Mouse (Mus musculus) thymus, adult 2 months (tissue): ENCODE results near the gene Slc6a9.

Experiments used
- CTCF ChIP-seq: fragments of 200-500 bp; IDR thresholded peaks from 2 replicates; pipeline ENCODE4 v1.5.1; 2012; ENCODE audit warnings: mild to moderate bottlenecking, control low read depth, low read length, moderate library complexity, borderline replicate concordance; ENCODE audit not compliant: control insufficient read depth, poor library complexity, insufficient read depth; ENCODE audit errors: extremely low read depth
- POLR2A ChIP-seq: fragments of 200-500 bp; IDR thresholded peaks from 2 replicates; pipeline ENCODE4 v1.6.1; 2012; ENCODE audit warnings: mild to moderate bottlenecking, low read length, control low read depth, moderate library complexity; ENCODE audit not compliant: control insufficient read depth, poor library complexity, insufficient read depth; ENCODE audit errors: extremely low read depth

DNA sequence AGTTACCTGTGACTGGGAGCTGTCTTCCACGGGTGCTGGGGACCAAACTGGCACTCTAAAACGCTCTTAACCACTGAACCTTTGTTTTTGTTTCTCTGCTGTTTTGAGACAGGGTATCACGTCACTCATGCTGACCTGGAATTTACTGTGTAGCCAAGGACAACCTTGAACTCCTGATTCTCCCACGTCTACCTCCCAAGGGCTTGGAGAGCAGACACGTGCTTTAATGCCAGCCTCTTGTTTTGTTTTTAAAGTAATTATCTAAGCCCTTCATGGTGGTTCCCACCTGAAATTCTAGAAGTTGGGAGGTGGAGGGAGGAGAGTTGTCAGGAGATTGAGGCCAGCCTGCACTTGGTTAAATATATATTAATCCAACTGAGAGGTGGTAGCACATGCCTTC, 17.5 kb upstream of the Slc6a9 start:
- TF ChIP-seq CTCF (no peak), POLR2A (no peak)
